Mouse (Mus musculus): Measurements from ENCODE around the gene Clec4a4. TPM values are rescaled to one million over a fixed set of nuclear protein-coding genes. Genes with fewer than 3 reads are reported as not detected.
"Not testable (repeated sequence)": the region's sequence is repeated elsewhere in the genome, so short reads cannot be mapped to it uniquely, and the experiment has no call there.

Clec4a4 gene
- not detected in 2 replicates for polyA plus RNA-seq (2015; fragmentation: Nextera tagmentation; extraction: Ambion mirVana)

GRCm38 (mm10) chr6:122989876-122990437, at the start of gene Clec4a4:
Clec4a4 (plus strand) TSS chr6:122990367.
- Histone ChIP-seq H3K27ac (no peak within 1 kb of the TSS), H3K4me2 (no peak within 1 kb of the TSS), H3K36me3 (replicated peaks) (no peaks in the 10 kb centered on the region), H3K9ac (no peak within 1 kb of the TSS), H3K4me3 (no peak within 1 kb of the TSS), H3K4me1 (no peaks in the 10 kb centered on the region), H3K9me3 (0 out of 2 replicates have a peak, but pooled peaks cover 2% of the 10 kb centered on the region), H3K27me3 (replicated peaks) (no peaks in the 10 kb centered on the region)
- ATAC-seq (replicated peaks) = no peak
- 85% methylated on average over 6 of the region's 6 CpGs for WGBS

- H3K9me3 ChIP-seq = no peaks in the 10 kb centered on the region
- H3K9ac ChIP-seq = no peak overlapping the region
- H3K4me2 ChIP-seq = no peak overlapping the region
- 87% methylated on average over 2 of the region's 2 CpGs for WGBS
- no peaks in the 10 kb centered on the region for H3K4me1 ChIP-seq
- H3K36me3 ChIP-seq (replicated peaks) = no peaks in the 10 kb centered on the region
- H3K27me3 ChIP-seq (replicated peaks) = no peaks in the 10 kb centered on the region
- ATAC-seq (replicated peaks) = no peak
- H3K27ac ChIP-seq = no peak overlapping the region
- H3K4me3 ChIP-seq = no peak overlapping the region
These were observed 43.4 kb upstream of the Clec4a4 start for GRCm38 (mm10) chr6:122946760-122947159.

- H3K9ac ChIP-seq = no peak within 1 kb of the TSS
- WGBS = 88% methylated on average over 8 of the region's 8 CpGs
These were observed 37.8 kb upstream of the Clec4a4 start, which contains the start of gene Clec4a3 for GRCm38 (mm10) chr6:122952401-122952800. Clec4a3 (plus strand) TSS chr6:122952515.

GRCm38 (mm10) chr6:122964562-122964961, 25.6 kb upstream of the Clec4a4 start:
- no peak overlapping the region for H3K4me2 ChIP-seq

More at GRCm38 (mm10) chr6:122952401-122952800, 37.8 kb upstream of the Clec4a4 start, which contains the start of gene Clec4a3:
- Histone ChIP-seq H3K36me3 (replicated peaks) (no peaks in the 10 kb centered on the region), H3K4me1 (no peaks in the 10 kb centered on the region), H3K4me2 (no peak within 1 kb of the TSS), H3K27ac (no peak within 1 kb of the TSS), H3K27me3 (replicated peaks) (no peaks in the 10 kb centered on the region), H3K4me3 (no peak within 1 kb of the TSS), H3K9me3 (no peaks in the 10 kb centered on the region)
- no peak for ATAC-seq (replicated peaks)

GRCm38 (mm10) chr6:122969048-122969447, 21.1 kb upstream of the Clec4a4 start:
- no peaks in the 10 kb centered on the region for H3K9me3 ChIP-seq
- WGBS = 86% methylated on average over 2 of the region's 2 CpGs
- H3K4me3 ChIP-seq = no peak overlapping the region
- no peak for ATAC-seq (replicated peaks)
- no peak overlapping the region for H3K9ac ChIP-seq
- H3K4me1 ChIP-seq = no peaks in the 10 kb centered on the region
- H3K27me3 ChIP-seq (replicated peaks) = no peaks in the 10 kb centered on the region
- no peak overlapping the region for H3K4me2 ChIP-seq
- H3K27ac ChIP-seq = no peak overlapping the region
- no peaks in the 10 kb centered on the region for H3K36me3 ChIP-seq (replicated peaks)

More at GRCm38 (mm10) chr6:122964562-122964961, 25.6 kb upstream of the Clec4a4 start:
- no peak overlapping the region for H3K9ac ChIP-seq
- H3K4me3 ChIP-seq = no peak overlapping the region
- ATAC-seq (replicated peaks) = no peak
- no peaks in the 10 kb centered on the region for H3K27me3 ChIP-seq (replicated peaks)
- H3K4me1 ChIP-seq = no peaks in the 10 kb centered on the region
- 86% methylated on average over 2 of the region's 2 CpGs for WGBS
- H3K36me3 ChIP-seq (replicated peaks) = no peaks in the 10 kb centered on the region
- H3K27ac ChIP-seq = no peak overlapping the region
- 0 out of 2 replicates have a peak, but pooled peaks cover 3% of the 10 kb centered on the region for H3K9me3 ChIP-seq

GRCm38 (mm10) chr6:123004696-123005095, 14.5 kb downstream of the Clec4a4 start:
- WGBS = 88% methylated on average over 2 of the region's 2 CpGs
- ATAC-seq (replicated peaks) = not testable (repeated sequence)

GRCm38 (mm10) chr6:123005591-123005990, 15.4 kb downstream of the Clec4a4 start:
- ATAC-seq (replicated peaks) = no peak
- no peaks in the 10 kb centered on the region for H3K4me1 ChIP-seq
- H3K27ac ChIP-seq = no peak overlapping the region
- H3K4me2 ChIP-seq = no peak overlapping the region
- H3K9ac ChIP-seq = no peak overlapping the region
- no peaks in the 10 kb centered on the region for H3K9me3 ChIP-seq
- H3K27me3 ChIP-seq (replicated peaks) = no peaks in the 10 kb centered on the region
- H3K36me3 ChIP-seq (replicated peaks) = no peaks in the 10 kb centered on the region
- H3K4me3 ChIP-seq = no peak overlapping the region
- 77% methylated on average over 1 of the region's 1 CpGs for WGBS

More at GRCm38 (mm10) chr6:123004696-123005095, 14.5 kb downstream of the Clec4a4 start:
- not testable (repeated sequence) for H3K4me2 ChIP-seq; H3K4me3 ChIP-seq; H3K9me3 ChIP-seq; H3K27me3 ChIP-seq (replicated peaks); H3K27ac ChIP-seq; H3K9ac ChIP-seq; H3K36me3 ChIP-seq (replicated peaks); H3K4me1 ChIP-seq

- H3K4me3 ChIP-seq = no peak within 1 kb of the TSS
- no peak within 1 kb of the TSS for H3K4me2 ChIP-seq
- no peaks in the 10 kb centered on the region for H3K4me1 ChIP-seq
- H3K9ac ChIP-seq = no peak within 1 kb of the TSS
- H3K9me3 ChIP-seq = peaks cover 6% of the 10 kb centered on the region; the same call in 1 of the 2 replicates
- H3K36me3 ChIP-seq (replicated peaks) = no peaks in the 10 kb centered on the region
- no peaks in the 10 kb centered on the region for H3K27me3 ChIP-seq (replicated peaks)
- no peak for ATAC-seq (replicated peaks)
- WGBS = 84% methylated on average over 2 of the region's 2 CpGs
- H3K27ac ChIP-seq = no peak within 1 kb of the TSS
These were observed 59.7 kb downstream of the Clec4a4 start, which contains the start of gene Clec4b1 for GRCm38 (mm10) chr6:123049742-123050372. Clec4b1 (plus strand) TSS chr6:123049962.

Other genes starting within 250 kb of the Clec4a4 start
- 34.6 and 36.8 TPM in 2 replicates for gene Slc2a3, start 188.7 kb upstream of the Clec4a4 start, polyA plus RNA-seq (2015; fragmentation: Nextera tagmentation; extraction: Ambion mirVana)
- gene Foxj2, start 170.5 kb upstream of the Clec4a4 start, polyA plus RNA-seq (2015; fragmentation: Nextera tagmentation; extraction: Ambion mirVana) = 8.3 and 9.1 TPM in 2 replicates
- gene C3ar1, start 134.2 kb upstream of the Clec4a4 start, polyA plus RNA-seq (2015; fragmentation: Nextera tagmentation; extraction: Ambion mirVana) = 1.4 and 1.6 TPM in 2 replicates
- gene Necap1, start 115.9 kb upstream of the Clec4a4 start, polyA plus RNA-seq (2015; fragmentation: Nextera tagmentation; extraction: Ambion mirVana) = 134 and 146 TPM in 2 replicates
- gene Clec4a1, start 68.5 kb upstream of the Clec4a4 start, polyA plus RNA-seq (2015; fragmentation: Nextera tagmentation; extraction: Ambion mirVana) = 2.0 and 2.1 TPM in 2 replicates
- gene Clec4a3, start 37.9 kb upstream of the Clec4a4 start, polyA plus RNA-seq (2015; fragmentation: Nextera tagmentation; extraction: Ambion mirVana) = 1.6 TPM in 2 replicates
- not detected in 2 replicates for gene Clec4b1, start 59.6 kb downstream of the Clec4a4 start, polyA plus RNA-seq (2015; fragmentation: Nextera tagmentation; extraction: Ambion mirVana)
- gene Clec4a2, start 116.1 kb downstream of the Clec4a4 start, polyA plus RNA-seq (2015; fragmentation: Nextera tagmentation; extraction: Ambion mirVana) = 1.5 and 2.6 TPM in 2 replicates
- gene Clec4b2, start 182.5 kb downstream of the Clec4a4 start, polyA plus RNA-seq (2015; fragmentation: Nextera tagmentation; extraction: Ambion mirVana) = not detected in 2 replicates
- gene Clec4n, start 239.5 kb downstream of the Clec4a4 start, polyA plus RNA-seq (2015; fragmentation: Nextera tagmentation; extraction: Ambion mirVana) = 1.2 and 1.4 TPM in 2 replicates

All from midbrain, embryonic 15.5 days (tissue).